9 mouse cellular contexts compared by ENCODE assay signal in the genomic region with DNA sequence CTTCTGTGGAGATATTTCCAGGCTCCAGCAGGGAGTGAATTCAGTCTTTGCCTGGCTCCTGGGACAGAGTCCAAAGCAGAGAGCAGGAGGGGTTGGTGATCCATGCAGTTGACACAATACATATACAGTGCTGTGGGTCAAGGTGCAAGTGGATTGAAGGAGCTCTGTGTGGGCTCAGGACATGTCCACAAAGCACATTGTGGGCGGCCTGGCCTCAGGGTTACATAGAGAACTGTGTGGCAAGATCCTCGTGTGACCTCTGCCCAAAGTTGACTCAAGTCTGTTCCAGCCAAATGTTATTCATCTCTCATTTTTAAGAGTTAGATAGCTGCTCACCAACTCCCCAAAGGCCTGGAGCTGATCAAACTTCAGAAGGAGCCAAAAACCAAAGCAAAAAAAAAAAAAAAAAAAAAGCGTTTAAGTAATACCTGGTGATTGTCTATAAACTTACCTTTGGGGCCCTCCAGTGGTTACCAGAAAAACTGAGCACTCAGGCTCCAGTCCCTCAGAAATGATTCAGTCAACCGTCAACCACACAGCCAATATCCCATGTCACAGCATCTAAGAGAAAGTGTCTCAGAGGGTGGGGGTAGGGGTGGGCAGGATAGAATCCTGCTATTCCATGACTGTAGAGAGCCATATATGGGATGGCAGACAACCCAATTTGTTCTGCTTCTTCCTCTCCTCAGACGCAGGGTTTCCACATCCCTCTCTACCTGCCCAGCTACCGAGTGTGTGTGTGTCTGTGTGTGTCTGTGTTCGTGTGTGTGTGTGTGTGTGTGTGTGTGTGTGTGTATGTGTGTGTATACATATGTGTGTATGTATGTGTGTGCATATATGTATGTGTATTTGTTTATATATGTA.
DNase-seq lines count a peak whose midpoint lies in the region; ATAC-seq and TF ChIP-seq lines count a peak whose summit lies in the region.
"Had no signal": no experiment of that assay in that cellular context is flagged by ENCODE, and none has a peak within 500 bp of the region (broad histone marks: within the 10 kb centered on the region; RNA-seq: fewer than 3 reads in every experiment).

No protein-coding gene starts in this region.

- H3K27me3 ChIP-seq in heart, postnatal 0 days (ENCODE audit: control insufficient read depth, insufficient read depth, low read length), result no peaks in the 10 kb centered on the region
- no peaks in the 10 kb centered on the region for H3K27me3 ChIP-seq in liver, embryonic 16.5 days (ENCODE audit: control insufficient read depth, insufficient read depth, low read depth, low read length)
- H3K27me3 ChIP-seq: limb, embryonic 12.5 days had no signal

- no peak overlapping the region for H3K9ac ChIP-seq in heart, postnatal 0 days (replicated peaks; ENCODE audit: low read depth, low read length)
- H3K9ac ChIP-seq in liver, embryonic 16.5 days (ENCODE audit: low read depth, low read length), result no peak overlapping the region
- H3K9ac ChIP-seq: limb, embryonic 12.5 days had no signal

- no peak overlapping the region for H3K4me3 ChIP-seq in heart, postnatal 0 days (ENCODE audit: low read depth, low read length)
- H3K4me3 ChIP-seq in cortical plate, adult 2 months (ENCODE audit: insufficient read depth, low read length), result no peak overlapping the region
- no peak overlapping the region for H3K4me3 ChIP-seq in liver, embryonic 16.5 days (ENCODE audit: low read depth, low read length)
- H3K4me3 ChIP-seq: limb, embryonic 12.5 days had no signal

- no peaks in the 10 kb centered on the region for H3K36me3 ChIP-seq in heart, postnatal 0 days (replicated peaks; ENCODE audit: control insufficient read depth, insufficient read depth, low read length)
- no peaks in the 10 kb centered on the region for H3K36me3 ChIP-seq in liver, embryonic 16.5 days (ENCODE audit: control insufficient read depth, insufficient read depth)
- H3K36me3 ChIP-seq: limb, embryonic 12.5 days had no signal

- no peaks in the 10 kb centered on the region for H3K9me3 ChIP-seq in heart, postnatal 0 days (replicated peaks; ENCODE audit: control insufficient read depth, low read length)
- no peaks in the 10 kb centered on the region for H3K9me3 ChIP-seq in liver, embryonic 16.5 days (replicated peaks; ENCODE audit: control insufficient read depth, low read length)
- H3K9me3 ChIP-seq: limb, embryonic 12.5 days had no signal

- no peak for TF ChIP-seq POLR2A in cortical plate, adult 2 months (IDR thresholded peaks at IDR 0.05; ENCODE audit: extremely low read depth, insufficient read depth, low read length)

- no peaks in the 10 kb centered on the region for H3K4me1 ChIP-seq in heart, postnatal 0 days (ENCODE audit: control insufficient read depth, insufficient read depth)
- H3K4me1 ChIP-seq in cortical plate, adult 2 months (ENCODE audit: control insufficient read depth, insufficient read depth, low read length), result no peaks in the 10 kb centered on the region; the same call in 1 of the 2 replicates
- H3K4me1 ChIP-seq in liver, embryonic 16.5 days (ENCODE audit: control insufficient read depth, low read depth, low read length), result no peaks in the 10 kb centered on the region; the same call in 1 of the 2 replicates

- WGBS in heart, postnatal 0 days, result 56% methylated on average over 6 of the region's 7 CpGs
- 40% methylated on average over 7 of the region's 7 CpGs for WGBS in liver, embryonic 16.5 days (ENCODE audit: insufficient replicate concordance)

- TF ChIP-seq EP300 in heart, postnatal 0 days (IDR thresholded peaks at IDR 0.05; ENCODE audit: low read depth), result no peak

- H3K4me2 ChIP-seq in heart, postnatal 0 days (ENCODE audit: low read depth, low read length), result no peak overlapping the region
- no peak overlapping the region for H3K4me2 ChIP-seq in liver, embryonic 16.5 days (ENCODE audit: low read depth, low read length)
- H3K4me2 ChIP-seq: limb, embryonic 12.5 days had no signal

- DNase-seq in heart, postnatal 0 days (ENCODE audit: low spot score), result no peak
- DNase-seq in heart, adult 8-10 months (ENCODE audit: low spot score), result no peak
- peak; percentile 30 for DNase-seq in ES-CJ7 (ENCODE audit: low read depth, low spot score)
- no peak for DNase-seq in urinary bladder, postnatal 25 days (ENCODE audit: low spot score)
- no peak for DNase-seq in B cell, adult 2 months
- no peak for DNase-seq in urinary bladder, postnatal 10 days (ENCODE audit: low spot score)

- TF ChIP-seq CTCF in heart, postnatal 0 days (IDR thresholded peaks at IDR 0.05; ENCODE audit: low read depth), result peak; percentile 34
- 0 out of 2 replicates have a peak, but pooled peaks have one; percentile 3 for TF ChIP-seq CTCF in cortical plate, adult 2 months (IDR thresholded peaks at IDR 0.05; ENCODE audit: extremely low read depth, insufficient read depth, low read length)

- no peak overlapping the region for H3K27ac ChIP-seq in heart, postnatal 0 days (ENCODE audit: low read depth)
- H3K27ac ChIP-seq in cortical plate, adult 2 months (ENCODE audit: insufficient read depth, low read length), result no peak overlapping the region
- no peak overlapping the region; the same call in 1 of the 2 replicates for H3K27ac ChIP-seq in liver, embryonic 16.5 days (ENCODE audit: low read length)
- H3K27ac ChIP-seq: limb, embryonic 12.5 days had no signal

- no peak for ATAC-seq in heart, postnatal 0 days (ENCODE audit: insufficient read depth, low read depth)
- peak; percentile 83 for ATAC-seq in liver, embryonic 16.5 days (ENCODE audit: low read depth)
